Mouse (Mus musculus): ENCODE measurements around the gene Scgb2b21.
"Not testable (repeated sequence)": the region's sequence is repeated elsewhere in the genome, so short reads cannot be mapped to it uniquely, and the experiment has no call there.

Scgb2b21 gene

DNA sequence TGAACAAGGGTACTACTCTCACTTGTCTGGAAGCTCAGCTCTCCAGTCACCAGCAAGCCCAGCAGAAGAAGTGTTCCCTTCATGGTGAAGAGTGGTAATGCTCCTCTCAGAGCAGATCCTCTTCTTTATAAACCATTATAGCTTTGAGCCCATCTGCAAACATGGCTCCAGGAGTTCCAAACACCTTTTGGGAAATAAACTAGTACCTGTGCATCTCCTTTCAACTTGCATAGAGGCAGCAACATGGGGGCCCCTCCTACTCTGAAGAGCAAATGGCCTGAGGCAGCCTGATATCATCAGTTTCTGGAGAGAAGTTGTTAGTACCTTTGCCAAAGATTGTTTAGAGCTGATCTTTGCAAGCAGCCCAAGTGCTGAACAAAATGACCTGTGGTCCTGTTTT, at the start of gene Scgb2b21:
Scgb2b21 (minus strand) TSS at position 101 of the 400 bp plus-strand sequence.
- no peaks in the 10 kb centered on the region for H3K27me3 ChIP-seq (ENCODE audit: control insufficient read depth, insufficient read depth, low read length, poor library complexity, severe bottlenecking)
- no peaks in the 10 kb centered on the region for H3K36me3 ChIP-seq (ENCODE audit: control insufficient read depth, insufficient read depth, low read length, poor library complexity, severe bottlenecking)
- DNase-seq (ENCODE audit: low read depth, low spot score), result no peak

DNA sequence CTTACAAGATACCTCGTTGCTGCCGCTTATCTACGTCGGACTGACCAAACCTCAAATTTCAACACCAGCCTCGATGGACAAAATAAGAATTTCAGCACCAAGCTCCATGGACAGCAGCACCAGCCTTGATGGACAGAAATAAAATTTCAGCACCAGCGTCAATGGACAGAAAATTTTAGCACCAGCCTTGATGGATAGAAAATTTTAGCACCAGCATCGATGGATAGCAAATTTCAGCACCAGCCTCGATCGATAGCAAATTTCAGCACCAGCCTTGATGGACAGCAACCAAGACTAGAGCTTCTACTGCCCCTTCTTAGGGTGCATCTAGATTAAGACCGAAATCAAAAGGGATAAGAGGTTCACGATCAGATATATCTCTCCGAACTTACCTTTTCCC, 23.2 kb upstream of the Scgb2b21 start:
- not testable (repeated sequence) for DNase-seq (ENCODE audit: low read depth, low spot score); H3K36me3 ChIP-seq (ENCODE audit: control insufficient read depth, insufficient read depth, low read length, poor library complexity, severe bottlenecking); H3K27me3 ChIP-seq (ENCODE audit: control insufficient read depth, insufficient read depth, low read length, poor library complexity, severe bottlenecking)

Data from splenic B cell, adult 2 months (primary cell).